Mouse (Mus musculus) embryonic fibroblast, embryonic 13.5 days (primary cell): ENCODE measurements around the gene Syn3. TPM values are rescaled to one million over a fixed set of nuclear protein-coding genes. Genes with fewer than 3 reads are reported as not detected.

Experiments used
- H3K27ac ChIP-seq: 2 replicates; pipeline ENCODE4 v1.5.1; 2012; ENCODE audit warnings: low read length, control low read depth, inconsistent platforms; ENCODE audit not compliant: insufficient read depth
- H3K4me1 ChIP-seq: 2 replicates; pipeline ENCODE4 v1.6.1; 2011; ENCODE audit warnings: low read length; ENCODE audit not compliant: control insufficient read depth, insufficient read depth
- H3K4me3 ChIP-seq: 2 replicates; pipeline ENCODE4 v1.5.1; 2011; ENCODE audit warnings: mild to moderate bottlenecking, control low read depth, low read length; ENCODE audit not compliant: insufficient read depth
- CTCF ChIP-seq: IDR thresholded peaks from 2 replicates; pipeline ENCODE4 v1.5.1; 2011; ENCODE audit warnings: mild to moderate bottlenecking, control low read depth, low read length, moderate library complexity, borderline replicate concordance; ENCODE audit not compliant: insufficient read depth
- POLR2A ChIP-seq: IDR thresholded peaks from 2 replicates; pipeline ENCODE4 v1.6.1; 2011; ENCODE audit warnings: low read depth, mild to moderate bottlenecking, control low read depth, low read length, moderate library complexity
- polyA plus RNA-seq: library from polyadenylated mRNA; stranded (reverse); fragments of >200 nt; gene quantifications from 2 replicates; pipeline ENCODE4 v1.2.4, GENCODE M21; 2011; ENCODE audit warnings: low read depth; ENCODE audit not compliant: missing spikeins, insufficient read length

The Syn3 gene
- polyA plus RNA-seq, 1 experiment = 1.4 TPM

DNA sequence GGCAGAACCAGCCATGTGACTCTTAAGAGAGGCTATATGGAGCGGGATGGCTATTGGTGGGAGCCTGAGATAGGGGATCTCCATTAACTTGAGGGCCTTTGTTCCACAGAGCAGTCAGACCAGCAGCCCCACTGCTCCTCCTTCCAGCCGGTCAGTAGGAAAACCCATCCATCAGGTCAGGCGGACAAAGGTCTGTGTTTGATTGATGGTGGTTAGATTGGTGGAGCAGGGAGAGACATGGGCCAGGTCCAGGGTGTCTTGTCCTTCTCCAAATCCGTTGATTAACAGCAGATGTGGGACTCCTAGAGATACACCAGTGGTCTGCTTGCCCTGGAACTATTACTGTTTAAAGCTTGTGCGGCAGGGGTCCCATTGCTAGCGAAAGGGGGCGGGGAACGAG lies 164.1 kb downstream of the Syn3 start:
- TF ChIP-seq CTCF (no peak), POLR2A (no peak)
- Histone ChIP-seq H3K27ac (peak overlapping the region; percentile 35; the same call in 1 of the 2 replicates), H3K4me3 (no peak overlapping the region), H3K4me1 (peaks cover 48% of the 10 kb centered on the region)

DNA sequence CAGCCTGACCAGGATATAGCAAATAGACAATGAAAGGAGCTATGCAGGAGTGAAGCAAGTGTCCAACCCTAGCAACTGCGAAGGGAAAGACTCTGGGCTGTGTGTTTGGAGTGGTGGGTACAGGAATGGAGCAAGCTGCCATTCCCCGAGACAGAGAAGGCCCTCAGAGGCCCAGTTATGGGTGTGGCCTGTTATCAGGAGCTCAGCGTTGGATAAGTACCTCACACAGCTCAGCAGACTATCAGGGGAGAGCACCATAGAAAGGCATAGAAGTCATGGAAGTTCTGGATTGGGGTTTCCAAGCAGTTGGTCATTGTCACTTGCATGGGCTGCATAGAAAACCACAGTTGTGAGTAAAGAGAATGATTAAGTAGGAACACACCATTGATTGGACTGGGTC lies 165.8 kb downstream of the Syn3 start:
- TF ChIP-seq CTCF (no peak), POLR2A (no peak)
- Histone ChIP-seq H3K27ac (no peak overlapping the region), H3K4me3 (no peak overlapping the region), H3K4me1 (peaks cover 32% of the 10 kb centered on the region)

DNA sequence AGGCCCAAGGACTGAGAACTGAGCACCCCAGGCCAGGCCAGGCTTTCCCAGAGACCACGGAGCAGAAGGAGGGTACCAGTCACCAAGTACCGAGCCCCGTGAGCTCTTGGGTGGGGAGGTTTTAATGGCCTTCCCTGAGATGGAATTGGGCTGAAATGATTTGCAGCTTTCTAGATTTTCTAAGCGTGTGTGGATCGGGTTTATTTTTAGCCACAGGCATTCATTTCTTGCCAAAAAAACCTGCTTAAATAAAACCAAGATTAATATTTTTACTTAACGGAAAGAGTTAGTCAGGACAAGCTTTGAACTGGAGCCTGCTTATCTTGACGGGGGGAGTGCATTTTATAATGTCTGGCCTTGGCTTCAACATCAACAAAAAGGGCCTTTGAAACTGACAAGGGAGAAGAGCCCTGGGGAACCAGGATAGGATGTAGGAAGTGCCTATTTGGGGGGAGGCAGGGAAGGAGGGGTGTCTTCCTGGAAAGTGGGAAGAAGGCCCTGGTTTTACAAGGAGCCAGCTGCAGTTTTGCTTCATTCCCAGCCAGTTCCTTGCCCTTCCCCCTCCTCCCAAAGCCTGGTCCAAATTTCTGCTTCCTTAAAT lies 166.9 kb downstream of the Syn3 start:
- H3K4me1 ChIP-seq = peaks cover 35% of the 10 kb centered on the region
- TF ChIP-seq POLR2A (no peak), CTCF (no peak)
- H3K27ac ChIP-seq = peak overlapping the region; percentile 90
- no peak overlapping the region for H3K4me3 ChIP-seq

DNA sequence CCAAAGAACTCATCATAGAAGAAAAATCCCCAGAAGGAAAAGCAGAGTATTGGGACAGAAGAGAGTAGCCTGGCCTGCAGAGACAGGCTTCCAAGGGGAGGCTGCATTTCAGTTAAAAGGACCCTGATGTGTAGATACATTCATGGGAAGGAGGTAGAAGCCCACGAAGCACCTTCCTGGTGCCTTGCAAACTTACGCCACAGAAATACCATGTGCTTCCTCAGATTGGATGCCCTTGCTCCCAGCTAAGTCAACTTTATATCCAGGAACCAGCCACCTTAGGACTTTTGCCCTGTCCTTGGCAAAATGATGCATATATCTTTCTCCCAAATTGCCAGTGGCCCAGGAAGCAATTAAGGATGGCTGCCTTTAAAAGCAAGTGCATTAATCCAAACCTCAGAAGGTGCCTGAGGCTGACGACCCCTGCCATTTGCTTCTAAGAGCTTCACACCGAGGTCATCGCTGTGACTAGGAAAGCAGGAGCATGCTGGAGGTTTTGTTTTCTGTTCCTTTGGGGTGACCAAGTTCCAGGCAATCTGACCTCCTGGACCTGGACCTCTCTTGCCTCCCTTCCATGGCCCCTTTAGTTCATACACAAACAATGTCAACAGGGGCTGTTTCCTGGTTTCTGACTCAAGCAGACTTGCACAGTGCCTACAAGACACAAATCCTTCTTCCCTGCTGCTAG lies 167.6 kb downstream of the Syn3 start:
- no peak overlapping the region for H3K4me3 ChIP-seq
- H3K4me1 ChIP-seq = peaks cover 32% of the 10 kb centered on the region
- peak overlapping the region; percentile 63 for H3K27ac ChIP-seq
- TF ChIP-seq CTCF (no peak), POLR2A (no peak)

DNA sequence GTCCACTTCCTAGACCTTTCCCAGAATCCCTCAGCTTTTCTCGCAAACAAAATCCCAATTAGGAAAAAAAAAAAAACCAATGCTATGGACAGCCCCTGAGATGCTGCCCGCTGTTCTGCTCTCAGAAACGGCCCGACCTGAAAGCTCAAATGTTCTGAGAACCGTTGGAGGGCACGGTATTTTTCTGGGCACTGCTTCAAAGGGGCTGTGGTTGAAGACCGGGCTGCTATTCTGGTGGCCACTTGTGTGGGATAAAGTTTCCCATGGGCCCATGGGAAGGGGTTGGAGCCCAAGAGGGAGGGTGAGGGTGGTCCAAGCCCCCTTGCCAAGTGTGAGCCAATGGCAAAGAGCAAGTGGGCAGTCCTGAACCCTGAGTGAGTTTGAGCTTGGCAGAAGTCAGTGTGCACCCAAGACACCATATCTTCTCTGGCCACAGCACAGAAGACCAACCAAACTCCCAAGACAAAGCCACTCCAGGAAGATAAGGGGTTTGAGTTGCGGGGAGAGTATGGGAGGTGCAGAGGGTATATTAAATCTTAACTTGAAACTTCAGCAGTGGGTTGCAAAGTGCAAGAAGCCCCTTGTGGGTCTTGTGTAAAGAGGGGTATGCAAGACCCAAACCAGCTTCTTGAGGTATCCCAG lies 169.3 kb downstream of the Syn3 start:
- Histone ChIP-seq H3K27ac (no peak overlapping the region), H3K4me1 (peaks cover 29% of the 10 kb centered on the region), H3K4me3 (no peak overlapping the region)
- no peak for TF ChIP-seq CTCF
- no peak for TF ChIP-seq POLR2A

DNA sequence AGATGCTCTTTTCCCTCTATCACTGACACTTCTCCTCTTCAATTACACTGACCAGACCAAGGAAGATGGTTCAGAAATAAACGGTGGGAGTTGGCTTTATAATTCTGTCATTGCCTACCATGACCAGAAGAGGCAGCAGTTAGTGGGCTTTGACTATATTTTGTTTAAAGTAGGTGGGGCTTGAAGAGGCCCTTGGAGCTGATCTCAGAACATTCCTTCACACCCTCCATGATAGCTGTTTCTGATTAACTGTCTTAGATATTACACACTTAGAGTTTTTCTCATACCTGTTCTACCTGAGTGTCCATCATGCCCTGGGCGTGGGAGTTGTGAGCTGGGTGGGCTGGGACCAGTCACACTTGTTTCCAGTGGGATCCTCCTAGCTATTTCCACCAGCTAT lies 170.0 kb downstream of the Syn3 start:
- H3K27ac ChIP-seq = peak overlapping the region; percentile 45
- no peak overlapping the region for H3K4me3 ChIP-seq
- TF ChIP-seq POLR2A = no peak
- TF ChIP-seq CTCF = no peak
- peaks cover 28% of the 10 kb centered on the region for H3K4me1 ChIP-seq

DNA sequence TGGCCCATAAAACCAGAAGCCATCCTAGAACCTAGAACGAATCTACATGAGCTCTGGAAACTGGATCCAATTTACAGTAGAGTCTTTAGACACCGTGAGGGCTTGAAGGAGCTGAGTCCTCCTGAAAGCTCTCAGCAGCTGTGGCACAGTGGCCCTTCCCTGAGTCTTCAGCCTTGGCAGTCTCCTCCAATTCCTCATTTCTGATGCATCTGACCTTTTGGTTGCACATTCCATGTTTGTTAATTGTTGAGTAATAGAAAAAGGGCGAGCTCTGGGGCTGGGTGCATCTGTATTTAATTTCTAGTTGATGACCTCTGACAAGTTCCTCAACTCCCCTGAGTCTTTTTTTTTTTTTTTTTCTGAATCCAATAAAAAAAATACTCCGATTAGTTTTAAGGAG lies 170.6 kb downstream of the Syn3 start:
- Histone ChIP-seq H3K27ac (peak overlapping the region; percentile 81), H3K4me1 (peaks cover 28% of the 10 kb centered on the region), H3K4me3 (no peak overlapping the region)
- no peak for TF ChIP-seq POLR2A
- no peak for TF ChIP-seq CTCF

DNA sequence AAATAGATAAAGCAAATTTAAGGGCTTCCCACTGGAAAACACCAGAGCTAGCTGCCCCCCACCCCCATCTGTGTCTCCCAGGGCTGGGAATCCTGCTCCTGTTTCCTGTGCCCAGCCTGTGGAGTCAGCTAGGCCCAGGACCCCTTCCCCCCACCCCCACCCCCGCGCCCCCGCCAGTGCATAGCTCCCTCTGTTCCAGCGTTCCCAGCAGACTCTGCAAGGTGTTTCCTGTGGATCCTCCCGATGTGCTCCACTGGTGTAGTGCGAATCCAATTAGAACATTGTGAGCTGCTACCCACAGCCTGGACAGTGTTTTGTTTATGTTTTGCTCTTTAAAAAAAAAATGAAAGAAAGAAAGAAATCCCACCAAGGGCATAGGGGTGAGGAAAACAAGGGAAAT lies 173.4 kb downstream of the Syn3 start:
- TF ChIP-seq CTCF = no peak
- no peak for TF ChIP-seq POLR2A
- Histone ChIP-seq H3K27ac (no peak overlapping the region), H3K4me3 (no peak overlapping the region), H3K4me1 (peaks cover 11% of the 10 kb centered on the region)

DNA sequence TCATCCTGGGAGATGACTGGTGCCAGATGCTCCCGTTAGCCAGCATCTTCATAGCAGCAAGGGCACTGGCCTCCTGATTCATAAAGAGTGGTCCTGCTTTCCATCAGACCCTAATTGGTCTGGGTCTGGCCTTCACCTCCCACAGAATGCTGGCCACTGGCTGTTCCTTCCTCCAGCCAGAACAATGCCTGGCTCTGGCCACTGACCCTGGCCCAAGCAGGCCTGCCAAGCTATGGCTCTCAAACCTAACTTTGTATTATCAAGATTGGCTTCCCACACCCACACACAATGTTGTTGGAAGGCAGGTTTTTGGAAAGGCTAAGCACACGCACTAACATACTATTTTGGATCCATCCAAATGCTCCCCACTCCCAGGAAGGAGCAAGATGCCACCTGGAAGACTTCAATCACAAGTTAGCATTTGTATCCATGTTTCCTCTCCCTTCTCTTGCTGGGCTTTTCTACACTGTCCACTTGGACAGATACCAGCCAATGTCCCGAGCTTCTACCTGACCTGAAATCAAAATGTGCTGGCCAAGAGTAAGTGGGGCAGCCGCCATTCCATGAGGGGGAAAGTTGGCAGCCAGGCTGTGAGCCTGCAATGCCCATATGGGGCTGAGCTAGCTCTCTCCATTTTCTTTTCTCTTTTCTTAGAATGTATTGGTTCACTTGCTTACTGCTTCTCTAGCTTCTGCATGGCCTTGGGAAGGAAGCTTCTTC lies 175.3 kb downstream of the Syn3 start:
- Histone ChIP-seq H3K4me1 (peaks cover 6% of the 10 kb centered on the region), H3K27ac (no peak overlapping the region), H3K4me3 (no peak overlapping the region)
- TF ChIP-seq CTCF (no peak), POLR2A (no peak)
